Mouse (Mus musculus): Measurements from ENCODE around the gene Tmod1. TPM values are rescaled to one million over a fixed set of nuclear protein-coding genes. Genes with fewer than 3 reads are reported as not detected.

Gene Tmod1
- polyA plus RNA-seq, 1 experiment, result 46.9 TPM

GRCm38 (mm10) chr4:46097591-46097990, 58.9 kb downstream of the Tmod1 start:
- TF ChIP-seq CTCF (IDR thresholded peaks at IDR 0.05; ENCODE audit: control insufficient read depth, insufficient read depth, low read length) (no peak), POLR2A (IDR thresholded peaks at IDR 0.05; ENCODE audit: borderline replicate concordance, control insufficient read depth, low read depth, low read length) (no peak)
- 83% methylated on average over 2 of the region's 2 CpGs for WGBS
- Histone ChIP-seq H3K4me1 (ENCODE audit: control insufficient read depth, insufficient read depth, low read length) (no peaks in the 10 kb centered on the region), H3K27ac (ENCODE audit: control insufficient read depth, insufficient read depth, low read depth, low read length, poor library complexity) (no peak overlapping the region), H3K4me3 (replicated peaks; ENCODE audit: control insufficient read depth, low read depth, low read length) (no peak overlapping the region)

DNA sequence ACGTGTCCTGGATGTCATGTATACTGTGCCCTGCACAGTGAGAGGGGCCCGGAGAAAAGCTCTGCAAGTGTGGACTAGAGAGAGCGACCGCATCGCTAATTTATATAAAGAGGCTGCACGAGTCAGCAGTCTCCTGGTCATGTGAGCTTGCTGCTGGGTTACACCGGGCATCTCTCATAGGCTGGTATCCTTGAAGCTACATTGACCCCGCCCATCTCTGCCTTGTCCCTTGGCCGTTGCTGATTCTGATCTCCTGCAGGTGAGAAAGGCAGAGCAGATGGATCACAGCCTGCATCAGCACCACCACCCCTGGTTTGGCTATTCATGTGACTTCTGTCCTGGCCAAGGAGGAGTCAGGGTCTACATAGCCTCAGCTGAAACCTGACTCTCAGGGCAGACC, 60.4 kb downstream of the Tmod1 start:
- TF ChIP-seq CTCF (IDR thresholded peaks at IDR 0.05; ENCODE audit: control insufficient read depth, insufficient read depth, low read length), result no peak
- no peak for TF ChIP-seq POLR2A (IDR thresholded peaks at IDR 0.05; ENCODE audit: borderline replicate concordance, control insufficient read depth, low read depth, low read length)
- Histone ChIP-seq H3K27ac (ENCODE audit: control insufficient read depth, insufficient read depth, low read depth, low read length, poor library complexity) (no peak overlapping the region), H3K4me3 (replicated peaks; ENCODE audit: control insufficient read depth, low read depth, low read length) (no peak overlapping the region), H3K4me1 (ENCODE audit: control insufficient read depth, insufficient read depth, low read length) (no peaks in the 10 kb centered on the region)
- WGBS, result 82% methylated on average over 9 of the region's 9 CpGs

GRCm38 (mm10) chr4:46100539-46100938, 61.8 kb downstream of the Tmod1 start:
- no peaks in the 10 kb centered on the region for H3K4me1 ChIP-seq (ENCODE audit: control insufficient read depth, insufficient read depth, low read length)
- WGBS, result 75% methylated on average over 7 of the region's 7 CpGs
- H3K4me3 ChIP-seq (replicated peaks; ENCODE audit: control insufficient read depth, low read depth, low read length), result no peak overlapping the region
- TF ChIP-seq CTCF (IDR thresholded peaks at IDR 0.05; ENCODE audit: control insufficient read depth, insufficient read depth, low read length) (no peak), POLR2A (IDR thresholded peaks at IDR 0.05; ENCODE audit: borderline replicate concordance, control insufficient read depth, low read depth, low read length) (no peak)
- no peak overlapping the region for H3K27ac ChIP-seq (ENCODE audit: control insufficient read depth, insufficient read depth, low read depth, low read length, poor library complexity)

- TF ChIP-seq CTCF (IDR thresholded peaks at IDR 0.05; ENCODE audit: control insufficient read depth, insufficient read depth, low read length) (no peak), POLR2A (IDR thresholded peaks at IDR 0.05; ENCODE audit: borderline replicate concordance, control insufficient read depth, low read depth, low read length) (no peak)
- WGBS, result 75% methylated on average over 14 of the region's 14 CpGs
- Histone ChIP-seq H3K27ac (ENCODE audit: control insufficient read depth, insufficient read depth, low read depth, low read length, poor library complexity) (no peak overlapping the region), H3K4me3 (replicated peaks; ENCODE audit: control insufficient read depth, low read depth, low read length) (no peak overlapping the region), H3K4me1 (ENCODE audit: control insufficient read depth, insufficient read depth, low read length) (no peaks in the 10 kb centered on the region)
These were observed 62.5 kb downstream of the Tmod1 start for GRCm38 (mm10) chr4:46101211-46101711.

- Histone ChIP-seq H3K4me3 (replicated peaks; ENCODE audit: control insufficient read depth, low read depth, low read length) (no peak overlapping the region), H3K4me1 (ENCODE audit: control insufficient read depth, insufficient read depth, low read length) (no peaks in the 10 kb centered on the region), H3K27ac (ENCODE audit: control insufficient read depth, insufficient read depth, low read depth, low read length, poor library complexity) (no peak overlapping the region)
- TF ChIP-seq CTCF (IDR thresholded peaks at IDR 0.05; ENCODE audit: control insufficient read depth, insufficient read depth, low read length), result no peak
- no peak for TF ChIP-seq POLR2A (IDR thresholded peaks at IDR 0.05; ENCODE audit: borderline replicate concordance, control insufficient read depth, low read depth, low read length)
- WGBS, result 86% methylated on average over 10 of the region's 10 CpGs
These were observed 63.5 kb downstream of the Tmod1 start for GRCm38 (mm10) chr4:46102078-46102769.

- TF ChIP-seq CTCF (IDR thresholded peaks at IDR 0.05; ENCODE audit: control insufficient read depth, insufficient read depth, low read length) (no peak), POLR2A (IDR thresholded peaks at IDR 0.05; ENCODE audit: borderline replicate concordance, control insufficient read depth, low read depth, low read length) (no peak)
- no peak overlapping the region for H3K4me3 ChIP-seq (replicated peaks; ENCODE audit: control insufficient read depth, low read depth, low read length)
- WGBS, result 91% methylated on average over 8 of the region's 8 CpGs
- H3K27ac ChIP-seq (ENCODE audit: control insufficient read depth, insufficient read depth, low read depth, low read length, poor library complexity), result no peak overlapping the region
- no peaks in the 10 kb centered on the region for H3K4me1 ChIP-seq (ENCODE audit: control insufficient read depth, insufficient read depth, low read length)
These were observed 71.3 kb downstream of the Tmod1 start for GRCm38 (mm10) chr4:46110084-46110483.

DNA sequence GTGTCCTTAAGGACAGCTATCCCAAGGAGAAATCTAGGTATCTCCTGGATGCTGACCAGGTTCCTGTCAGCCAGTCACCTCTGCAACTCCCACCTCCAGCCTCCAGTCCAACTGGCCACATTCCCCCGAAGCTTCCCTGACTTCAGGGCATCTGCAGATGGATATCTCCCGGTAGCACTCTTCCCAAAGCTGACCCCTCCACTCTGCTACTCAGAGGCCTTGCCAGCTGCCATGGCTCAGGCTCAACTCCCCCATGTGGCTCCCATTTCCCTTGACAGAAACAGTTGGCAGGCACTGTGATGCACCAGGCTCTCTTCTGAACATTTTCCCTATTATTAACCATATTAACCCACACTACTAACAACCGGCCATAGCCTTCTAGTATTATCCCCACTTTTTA, 72.6 kb downstream of the Tmod1 start:
- WGBS, result 78% methylated on average over 3 of the region's 3 CpGs
- Histone ChIP-seq H3K27ac (ENCODE audit: control insufficient read depth, insufficient read depth, low read depth, low read length, poor library complexity) (no peak overlapping the region), H3K4me1 (ENCODE audit: control insufficient read depth, insufficient read depth, low read length) (no peaks in the 10 kb centered on the region), H3K4me3 (replicated peaks; ENCODE audit: control insufficient read depth, low read depth, low read length) (no peak overlapping the region)
- TF ChIP-seq POLR2A (IDR thresholded peaks at IDR 0.05; ENCODE audit: borderline replicate concordance, control insufficient read depth, low read depth, low read length) (no peak), CTCF (IDR thresholded peaks at IDR 0.05; ENCODE audit: control insufficient read depth, insufficient read depth, low read length) (no peak)

GRCm38 (mm10) chr4:46115308-46115707, 76.6 kb downstream of the Tmod1 start:
- TF ChIP-seq CTCF (IDR thresholded peaks at IDR 0.05; ENCODE audit: control insufficient read depth, insufficient read depth, low read length) (no peak), POLR2A (IDR thresholded peaks at IDR 0.05; ENCODE audit: borderline replicate concordance, control insufficient read depth, low read depth, low read length) (no peak)
- H3K27ac ChIP-seq (ENCODE audit: control insufficient read depth, insufficient read depth, low read depth, low read length, poor library complexity), result no peak overlapping the region
- no peaks in the 10 kb centered on the region for H3K4me1 ChIP-seq (ENCODE audit: control insufficient read depth, insufficient read depth, low read length)
- WGBS, result 91% methylated on average over 1 of the region's 1 CpGs
- no peak overlapping the region for H3K4me3 ChIP-seq (replicated peaks; ENCODE audit: control insufficient read depth, low read depth, low read length)

Data from bone marrow, adult 2 months (tissue).